Mouse (Mus musculus): ENCODE results near the gene Pgs1. TPM values are rescaled to one million over a fixed set of nuclear protein-coding genes. Genes with fewer than 3 reads are reported as not detected.

Gene Pgs1
- polyA plus RNA-seq, 1 experiment from 2014 or later: 39.5 TPM

DNA sequence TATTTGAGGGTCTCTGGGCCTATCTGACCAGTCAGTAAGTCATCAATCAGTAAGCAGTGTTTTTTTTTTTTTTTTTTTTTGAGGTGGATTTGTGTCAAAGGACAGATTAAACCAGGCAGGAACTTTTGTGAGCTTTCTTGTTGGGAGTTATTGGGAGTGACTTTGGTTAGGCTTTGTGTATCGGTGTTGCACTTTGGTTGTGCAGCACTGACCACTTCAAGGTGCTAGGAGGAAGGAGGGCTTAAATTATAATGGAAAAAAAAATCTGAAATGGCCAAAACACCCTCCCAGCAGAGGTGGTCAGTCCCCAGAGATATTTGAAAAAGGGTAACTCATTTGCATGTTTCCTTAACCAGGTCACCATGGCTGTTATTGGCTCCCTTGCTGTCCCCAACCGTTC lies 11.0 kb downstream of the Pgs1 start:
- H3K4me1 ChIP-seq: peaks cover 38% of the 10 kb centered on the region
- no peak overlapping the region for H3K9ac ChIP-seq
- 89% methylated on average over 2 of the region's 2 CpGs for WGBS
- no peak overlapping the region for H3K27ac ChIP-seq
- no peak overlapping the region for H3K4me3 ChIP-seq
- H3K36me3 ChIP-seq: peaks cover 37% of the 10 kb centered on the region
- H3K9me3 ChIP-seq: no peaks in the 10 kb centered on the region
- ATAC-seq (ENCODE audit: insufficient number of reproducible peaks, insufficient read depth, low FRiP score, low TSS enrichment, low read depth): no peak
- H3K27me3 ChIP-seq: no peaks in the 10 kb centered on the region
- H3K4me2 ChIP-seq: no peak overlapping the region

DNA sequence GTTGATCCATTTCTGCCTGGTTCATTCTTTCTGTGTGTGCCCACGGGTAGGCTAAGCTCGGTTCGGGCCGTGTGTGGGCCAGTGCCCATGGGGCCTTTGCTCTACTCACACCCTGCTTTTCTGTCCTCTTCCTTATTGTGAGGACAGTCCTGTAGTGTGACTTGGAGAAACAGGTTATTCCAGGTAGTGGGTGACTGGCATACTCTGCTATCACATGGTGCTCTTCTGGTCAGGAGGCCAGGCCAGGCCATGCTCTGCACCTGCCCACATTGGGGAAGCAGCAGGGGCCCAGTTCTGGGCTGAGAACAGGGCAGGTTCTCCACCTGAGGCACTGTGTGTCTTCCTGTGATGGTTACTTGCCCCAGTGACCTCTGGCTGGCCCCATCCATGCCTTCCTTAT lies 12.3 kb downstream of the Pgs1 start:
- Histone ChIP-seq H3K27ac (no peak overlapping the region), H3K4me3 (no peak overlapping the region), H3K27me3 (no peaks in the 10 kb centered on the region), H3K9me3 (no peaks in the 10 kb centered on the region), H3K36me3 (peaks cover 48% of the 10 kb centered on the region), H3K4me2 (no peak overlapping the region), H3K4me1 (peaks cover 30% of the 10 kb centered on the region), H3K9ac (no peak overlapping the region)
- no peak for ATAC-seq (ENCODE audit: insufficient number of reproducible peaks, insufficient read depth, low FRiP score, low TSS enrichment, low read depth)
- 98% methylated on average over 4 of the region's 4 CpGs for WGBS

DNA sequence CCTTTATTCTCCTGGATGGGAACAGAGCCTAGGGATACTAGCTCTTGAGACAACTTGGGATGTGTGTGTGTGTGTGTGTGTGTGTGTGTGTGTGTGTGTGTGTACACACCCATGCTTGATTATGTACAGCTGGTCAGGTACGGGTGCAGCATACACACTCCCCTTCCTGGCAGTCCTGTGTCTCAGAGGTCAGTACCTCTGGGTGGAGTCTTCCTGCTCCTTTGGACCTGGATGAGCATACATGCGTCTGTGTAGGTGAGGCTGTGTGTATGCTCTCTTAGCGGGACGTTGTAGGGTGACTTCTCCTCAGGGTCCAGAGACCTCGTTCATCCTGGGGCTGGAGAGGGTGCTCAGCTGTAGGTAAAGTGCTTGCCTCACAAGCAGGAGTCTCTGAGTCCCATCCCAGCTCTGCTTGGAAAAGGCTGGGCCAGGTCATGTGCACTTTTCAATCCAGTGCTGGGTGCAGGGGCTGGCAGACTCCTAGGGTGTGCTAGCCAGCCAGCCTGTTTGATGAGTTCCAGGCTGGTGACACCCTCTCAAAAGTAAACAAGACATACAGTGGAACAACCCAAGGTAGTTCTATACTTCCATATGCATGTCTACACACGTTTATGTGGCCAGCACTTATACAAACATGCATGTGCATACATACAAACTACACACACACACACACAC lies 13.3 kb downstream of the Pgs1 start:
- no peaks in the 10 kb centered on the region for H3K27me3 ChIP-seq
- peaks cover 58% of the 10 kb centered on the region for H3K36me3 ChIP-seq
- ATAC-seq (ENCODE audit: insufficient number of reproducible peaks, insufficient read depth, low FRiP score, low TSS enrichment, low read depth): no peak
- no peak overlapping the region for H3K4me3 ChIP-seq
- 84% methylated on average over 6 of the region's 6 CpGs for WGBS
- H3K27ac ChIP-seq: no peak overlapping the region
- no peaks in the 10 kb centered on the region for H3K9me3 ChIP-seq
- H3K4me2 ChIP-seq: no peak overlapping the region
- peaks cover 26% of the 10 kb centered on the region for H3K4me1 ChIP-seq
- H3K9ac ChIP-seq: no peak overlapping the region

DNA sequence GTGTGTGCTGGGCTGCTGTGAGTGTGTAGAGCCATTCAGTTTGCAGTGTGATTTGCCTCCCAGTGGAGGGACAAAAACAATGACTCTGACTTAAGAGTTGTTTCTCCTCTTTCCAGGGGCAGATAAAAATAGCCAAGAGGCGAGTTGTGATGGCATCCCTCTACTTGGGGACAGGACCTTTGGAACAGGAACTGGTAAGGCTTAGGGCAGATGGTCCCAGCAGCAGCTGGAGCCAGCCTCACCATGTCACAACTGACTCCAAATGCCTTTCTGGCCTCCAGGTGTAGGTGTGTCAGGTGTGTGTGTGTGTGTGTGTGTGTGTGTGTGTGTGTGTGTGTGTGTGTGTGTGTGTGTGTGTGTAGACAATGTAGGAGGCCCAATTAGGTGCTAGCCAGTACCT lies 14.0 kb downstream of the Pgs1 start:
- ATAC-seq (ENCODE audit: insufficient number of reproducible peaks, insufficient read depth, low FRiP score, low TSS enrichment, low read depth): no peak
- 57% methylated on average over 1 of the region's 1 CpGs for WGBS
- Histone ChIP-seq H3K27ac (no peak overlapping the region), H3K9me3 (no peaks in the 10 kb centered on the region), H3K27me3 (no peaks in the 10 kb centered on the region), H3K9ac (no peak overlapping the region), H3K4me2 (no peak overlapping the region), H3K4me3 (no peak overlapping the region), H3K36me3 (peaks cover 64% of the 10 kb centered on the region), H3K4me1 (peaks cover 20% of the 10 kb centered on the region)

DNA sequence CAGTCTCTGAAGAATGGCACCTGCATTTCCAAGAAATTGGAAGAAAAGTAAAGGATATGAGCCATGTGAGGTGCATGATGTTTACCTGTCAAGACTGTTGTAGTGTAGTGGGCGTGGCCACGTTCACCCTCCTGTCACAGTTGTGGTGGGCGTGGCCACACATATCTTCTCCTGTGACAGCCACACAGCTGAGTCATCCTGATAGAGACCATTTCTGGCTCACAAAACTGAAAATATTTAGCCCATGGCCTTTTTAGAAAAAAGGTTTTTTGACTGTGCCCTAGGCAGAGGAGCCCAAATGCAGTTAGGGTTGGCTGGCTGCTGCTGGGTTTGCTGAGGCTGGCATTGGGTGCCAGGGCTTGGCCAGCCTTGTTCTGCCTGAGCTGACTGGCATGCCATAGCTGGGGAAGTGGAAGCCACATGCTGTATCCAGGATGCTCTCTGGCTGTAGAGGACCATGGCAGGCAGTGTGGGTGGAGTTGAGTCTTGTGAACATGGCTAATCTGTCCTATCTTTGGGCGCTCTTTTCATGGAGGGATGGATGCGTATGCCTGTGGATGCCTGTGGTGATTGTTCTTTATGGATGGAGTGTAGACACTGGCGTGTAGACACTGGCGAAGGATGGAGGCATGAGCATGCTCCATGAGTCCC lies 14.6 kb downstream of the Pgs1 start:
- Histone ChIP-seq H3K4me2 (no peak overlapping the region), H3K36me3 (peaks cover 71% of the 10 kb centered on the region), H3K27me3 (no peaks in the 10 kb centered on the region), H3K9ac (no peak overlapping the region), H3K27ac (no peak overlapping the region), H3K4me1 (peaks cover 14% of the 10 kb centered on the region), H3K9me3 (no peaks in the 10 kb centered on the region), H3K4me3 (no peak overlapping the region)
- 92% methylated on average over 7 of the region's 7 CpGs for WGBS
- no peak for ATAC-seq (ENCODE audit: insufficient number of reproducible peaks, insufficient read depth, low FRiP score, low TSS enrichment, low read depth)

DNA sequence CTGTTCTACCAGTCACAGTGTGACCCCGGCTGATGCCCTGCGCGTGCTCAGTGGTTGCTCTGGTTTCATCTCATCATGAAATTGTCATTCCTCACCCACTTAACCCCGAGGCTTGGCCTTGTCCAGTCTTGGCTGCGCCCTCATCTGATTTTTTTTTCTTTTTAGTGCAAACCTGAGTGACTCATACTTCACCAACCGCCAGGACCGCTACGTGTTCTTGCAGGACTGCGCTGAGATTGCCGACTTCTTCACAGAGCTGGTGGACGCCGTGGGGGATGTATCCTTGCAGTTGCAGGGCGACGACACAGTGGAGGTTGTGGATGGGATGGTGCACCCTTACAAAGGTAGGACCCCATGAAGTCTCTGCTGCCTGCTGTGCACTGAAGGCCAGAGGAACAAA lies 17.1 kb downstream of the Pgs1 start:
- Histone ChIP-seq H3K4me2 (no peak overlapping the region), H3K4me3 (no peak overlapping the region), H3K27ac (0 out of 2 replicates have a peak overlapping the region, but pooled peaks have one; percentile 14), H3K9me3 (no peaks in the 10 kb centered on the region), H3K4me1 (peaks cover 16% of the 10 kb centered on the region), H3K9ac (no peak overlapping the region), H3K36me3 (peaks cover 82% of the 10 kb centered on the region), H3K27me3 (no peaks in the 10 kb centered on the region)
- WGBS: 93% methylated on average over 14 of the region's 14 CpGs
- ATAC-seq (ENCODE audit: insufficient number of reproducible peaks, insufficient read depth, low FRiP score, low TSS enrichment, low read depth): no peak

DNA sequence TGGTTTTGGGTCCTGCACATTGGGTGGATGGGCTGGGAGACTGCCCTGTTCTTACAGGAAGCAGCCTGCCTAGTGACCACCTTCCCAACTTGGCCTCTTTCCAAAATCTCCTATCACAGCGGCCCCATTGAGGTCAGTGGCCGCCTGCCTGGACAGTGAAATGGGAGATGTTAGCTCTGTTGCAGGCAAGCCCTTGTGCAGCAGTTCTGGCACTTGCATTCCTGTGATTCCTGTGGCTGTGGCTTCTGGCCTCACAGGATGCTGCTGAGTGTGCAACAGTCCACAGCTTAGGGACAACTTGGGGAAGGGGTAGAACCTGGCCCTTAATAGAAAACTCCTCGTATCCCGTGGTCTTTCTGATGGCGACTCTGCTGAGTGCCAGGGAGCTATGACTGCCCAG lies 17.6 kb downstream of the Pgs1 start:
- H3K9ac ChIP-seq: 0 out of 2 replicates have a peak overlapping the region, but pooled peaks have one; percentile 28
- H3K9me3 ChIP-seq: no peaks in the 10 kb centered on the region
- WGBS: 62% methylated on average over 5 of the region's 5 CpGs
- peaks cover 21% of the 10 kb centered on the region for H3K4me1 ChIP-seq
- 0 out of 2 replicates have a peak overlapping the region, but pooled peaks have one; percentile 14 for H3K27ac ChIP-seq
- no peaks in the 10 kb centered on the region for H3K27me3 ChIP-seq
- H3K4me3 ChIP-seq: no peak overlapping the region
- H3K36me3 ChIP-seq: peaks cover 79% of the 10 kb centered on the region
- no peak for ATAC-seq (ENCODE audit: insufficient number of reproducible peaks, insufficient read depth, low FRiP score, low TSS enrichment, low read depth)
- H3K4me2 ChIP-seq: no peak overlapping the region

DNA sequence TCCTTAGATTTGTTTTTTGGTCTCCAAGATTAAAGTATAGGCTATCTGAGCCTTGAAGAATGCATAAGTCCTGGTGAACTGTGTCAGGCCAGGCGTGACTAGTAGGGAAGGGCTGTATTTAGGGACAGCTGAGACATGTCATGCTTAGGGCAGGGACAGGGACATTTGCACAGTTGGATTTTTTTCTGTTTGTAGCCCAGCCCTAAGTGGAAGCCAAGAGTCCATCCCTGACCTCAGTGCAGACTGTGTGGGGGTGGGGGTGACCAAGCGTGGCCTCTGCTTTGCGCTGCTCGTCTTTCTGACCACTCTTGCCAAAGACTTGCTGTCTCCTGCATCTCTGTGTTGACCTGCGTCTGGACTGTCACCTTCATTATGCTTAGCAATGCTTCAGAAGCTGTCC lies 18.1 kb downstream of the Pgs1 start:
- Histone ChIP-seq H3K9me3 (no peaks in the 10 kb centered on the region), H3K36me3 (peaks cover 79% of the 10 kb centered on the region), H3K9ac (no peak overlapping the region), H3K27ac (0 out of 2 replicates have a peak overlapping the region, but pooled peaks have one; percentile 14), H3K4me1 (peaks cover 26% of the 10 kb centered on the region), H3K4me2 (no peak overlapping the region), H3K27me3 (no peaks in the 10 kb centered on the region), H3K4me3 (no peak overlapping the region)
- 72% methylated on average over 5 of the region's 5 CpGs for WGBS
- no peak for ATAC-seq (ENCODE audit: insufficient number of reproducible peaks, insufficient read depth, low FRiP score, low TSS enrichment, low read depth)

DNA sequence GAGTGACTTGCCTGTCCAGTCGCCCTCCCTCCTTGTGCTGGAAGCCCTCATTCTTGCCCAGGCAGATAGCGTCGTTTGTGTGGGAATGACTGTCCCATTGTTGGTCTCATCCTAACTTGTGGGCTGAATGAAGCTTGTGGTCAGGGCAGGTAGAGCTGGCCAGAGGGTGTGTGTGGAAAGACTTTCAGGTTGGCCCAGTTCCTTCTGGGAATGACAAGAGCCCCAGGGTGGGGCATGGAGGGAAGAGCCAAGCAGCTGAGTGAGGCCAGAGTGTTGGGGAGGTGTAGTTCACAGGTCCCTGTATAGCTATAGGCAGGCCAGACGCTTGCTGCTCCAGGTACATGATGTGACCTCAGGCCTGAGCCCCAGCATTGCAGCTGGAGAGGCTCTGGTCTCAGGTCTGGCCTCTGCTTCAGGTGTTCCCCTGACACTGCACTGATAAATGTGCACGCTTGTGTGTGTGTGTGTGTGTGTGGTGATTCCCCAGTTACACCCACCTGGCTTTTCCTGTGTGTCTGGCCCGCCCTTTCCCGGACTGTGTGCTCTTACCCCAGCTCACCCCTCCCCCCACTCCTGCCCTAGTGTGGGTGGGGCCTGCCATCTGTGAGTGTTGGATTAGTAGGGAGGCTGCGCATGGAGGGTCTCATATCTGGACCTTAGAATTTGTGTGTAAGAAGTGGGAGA lies 21.5 kb downstream of the Pgs1 start:
- no peak for ATAC-seq (ENCODE audit: insufficient number of reproducible peaks, insufficient read depth, low FRiP score, low TSS enrichment, low read depth)
- H3K9me3 ChIP-seq: no peaks in the 10 kb centered on the region
- H3K27ac ChIP-seq: no peak overlapping the region

DNA sequence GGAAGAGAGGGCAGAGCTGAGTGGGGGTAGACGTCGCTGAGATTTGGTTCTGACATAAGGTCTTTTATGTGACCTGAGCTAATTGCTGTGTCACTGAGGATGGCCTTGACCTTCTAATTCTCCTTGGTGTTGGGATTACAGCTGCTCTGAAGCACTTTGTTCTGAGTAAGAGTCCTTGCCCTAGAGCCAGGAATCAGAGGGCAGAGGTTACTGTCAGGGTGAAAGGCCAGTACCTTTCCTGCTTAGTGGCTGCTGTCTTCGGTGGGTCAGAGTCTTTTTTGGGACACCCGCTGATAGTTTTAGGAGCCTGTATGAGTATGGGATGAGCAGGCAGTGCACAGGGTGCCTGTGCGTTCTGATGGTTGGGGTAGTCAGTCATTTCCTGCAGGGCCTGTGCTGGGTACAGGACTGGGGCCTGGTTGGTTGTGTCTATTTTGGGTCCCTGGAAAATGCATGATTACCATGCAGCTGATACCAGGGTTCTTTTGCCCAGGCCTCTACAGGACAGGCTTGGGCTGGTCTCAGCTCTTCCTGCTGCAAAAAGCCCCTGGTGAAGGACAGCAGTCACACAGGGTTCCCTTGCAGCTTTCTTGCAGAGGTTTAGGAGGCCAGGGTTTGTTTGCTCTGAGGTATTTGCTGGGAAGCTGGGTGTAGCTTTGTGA lies 22.2 kb downstream of the Pgs1 start:
- H3K4me1 ChIP-seq: peaks cover 41% of the 10 kb centered on the region
- ATAC-seq (ENCODE audit: insufficient number of reproducible peaks, insufficient read depth, low FRiP score, low TSS enrichment, low read depth): no peak
- no peak overlapping the region; the same call in 1 of the 2 replicates for H3K27ac ChIP-seq
- 0 out of 2 replicates have a peak overlapping the region, but pooled peaks have one; percentile 44 for H3K9ac ChIP-seq
- peaks cover 65% of the 10 kb centered on the region for H3K36me3 ChIP-seq
- WGBS: 34% methylated on average over 5 of the region's 5 CpGs
- no peak overlapping the region for H3K4me3 ChIP-seq
- H3K27me3 ChIP-seq: no peaks in the 10 kb centered on the region
- H3K9me3 ChIP-seq: no peaks in the 10 kb centered on the region
- no peak overlapping the region for H3K4me2 ChIP-seq

More for the DNA sequence above, 21.5 kb downstream of the Pgs1 start:
- Histone ChIP-seq H3K4me3 (no peak overlapping the region), H3K27me3 (no peaks in the 10 kb centered on the region), H3K9ac (peak overlapping the region; percentile 44; the same call in 1 of the 2 replicates), H3K36me3 (peaks cover 70% of the 10 kb centered on the region), H3K4me1 (peaks cover 41% of the 10 kb centered on the region), H3K4me2 (no peak overlapping the region)
- WGBS: 61% methylated on average over 8 of the region's 8 CpGs

DNA sequence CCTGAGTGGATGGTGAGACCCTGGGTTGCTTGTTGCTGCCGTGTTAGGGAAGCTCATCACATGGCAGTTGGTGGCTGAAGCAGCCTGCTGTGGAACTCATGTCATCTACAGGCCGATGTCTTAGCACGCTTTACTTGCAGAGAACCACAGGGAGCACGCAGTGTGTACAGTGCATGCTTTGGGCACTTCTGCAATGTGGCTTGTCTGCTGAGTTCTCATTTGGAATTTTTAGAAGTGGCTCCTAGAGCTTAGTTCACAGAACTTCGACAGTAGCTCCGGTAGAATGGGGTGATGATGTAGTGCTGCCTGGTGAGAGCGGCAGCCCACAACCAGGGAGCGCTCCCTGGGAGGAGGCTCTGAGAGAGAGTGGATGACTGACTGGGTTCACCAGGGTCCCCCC lies 22.8 kb downstream of the Pgs1 start:
- H3K4me3 ChIP-seq: no peak overlapping the region
- H3K27me3 ChIP-seq: no peaks in the 10 kb centered on the region
- H3K4me2 ChIP-seq: no peak overlapping the region
- H3K9me3 ChIP-seq: no peaks in the 10 kb centered on the region
- WGBS: 79% methylated on average over 8 of the region's 8 CpGs
- peaks cover 63% of the 10 kb centered on the region for H3K36me3 ChIP-seq
- H3K4me1 ChIP-seq: peaks cover 35% of the 10 kb centered on the region
- no peak for ATAC-seq (ENCODE audit: insufficient number of reproducible peaks, insufficient read depth, low FRiP score, low TSS enrichment, low read depth)
- no peak overlapping the region for H3K27ac ChIP-seq
- peak overlapping the region; percentile 55 for H3K9ac ChIP-seq

All from embryonic facial prominence, embryonic 13.5 days (tissue).